Mouse (Mus musculus) embryonic facial prominence, embryonic 11.5 days (tissue): ENCODE measurements around the gene Myl12a. TPM values are rescaled to one million over a fixed set of nuclear protein-coding genes. Genes with fewer than 3 reads are reported as not detected.

Source experiments
- polyA plus RNA-seq: library from polyadenylated mRNA; unstranded; fragments of >200 nt; fragmentation: Nextera tagmentation; extraction: Ambion mirVana; gene quantifications from 2 replicates; pipeline ENCODE4 v1.2.1, GENCODE M21; 2014

The Myl12a gene
- polyA plus RNA-seq, 1 experiment from 2014 or later: 613 TPM

Other genes with a start within 250 kb of the Myl12a start
- gene Tgif1, start 149.3 kb downstream of the Myl12a start, polyA plus RNA-seq: 92.4 and 96.5 TPM in 2 replicates
- 4.7 and 5.9 TPM in 2 replicates for gene Myom1, start 245 bp downstream of the Myl12a start, polyA plus RNA-seq
- 46.3 and 49.4 TPM in 2 replicates for gene Lpin2, start 179.7 kb upstream of the Myl12a start, polyA plus RNA-seq